In genomic region chr8:3567641-3568371, GRCm38 (mm10) we compare ENCODE assay signal across 8 mouse cellular contexts. TPM values are rescaled to one million over a fixed set of nuclear protein-coding genes. Genes with fewer than 3 reads are reported as not detected.
DNase-seq lines count a peak whose midpoint lies in the region; ATAC-seq lines count a peak whose summit lies in the region.

Gene C330021F23Rik, plus strand, starts transcription at chr8:3567990.

- H3K27ac ChIP-seq in embryonic facial prominence, embryonic 15.5 days (replicated peaks): no peak within 1 kb of the TSS
- peak within 1 kb of the TSS; percentile 65; the same call in 1 of the 2 replicates for H3K27ac ChIP-seq in intestine, embryonic 16.5 days (ENCODE audit: low read length)

- no peaks in the 10 kb centered on the region for H3K27me3 ChIP-seq in embryonic facial prominence, embryonic 15.5 days
- no peaks in the 10 kb centered on the region for H3K27me3 ChIP-seq in intestine, embryonic 16.5 days (replicated peaks; ENCODE audit: control insufficient read depth, insufficient read depth, low read length)

- DNase-seq in Muller cell, postnatal 12 days (ENCODE audit: inconsistent ontology term): peak; percentile 72
- peak; percentile 61 for DNase-seq in mesoderm, embryonic 11.5 days (ENCODE audit: low read depth, low spot score)
- DNase-seq in thymus, postnatal 25 days: no peak
- no peak for DNase-seq in layer of hippocampus, adult 11-12 months (ENCODE audit: low spot score)
- no peak for DNase-seq in adrenal gland, adult (ENCODE audit: inconsistent age in 2 of 2, low spot score in 1 of 2)
- no peak for DNase-seq in left cerebral cortex, postnatal 10 days (ENCODE audit: extremely low spot score in 1 of 2, low spot score in 2 of 2)

- no peak within 1 kb of the TSS for H3K4me3 ChIP-seq in embryonic facial prominence, embryonic 15.5 days (replicated peaks)
- H3K4me3 ChIP-seq in intestine, embryonic 16.5 days (ENCODE audit: low read length): peak within 1 kb of the TSS; percentile 40

- no peak for ATAC-seq in embryonic facial prominence, embryonic 15.5 days (ENCODE audit: insufficient number of reproducible peaks, low FRiP score, low TSS enrichment, low read depth)
- peak; percentile 88 for ATAC-seq in intestine, embryonic 16.5 days

- no peaks in the 10 kb centered on the region for H3K36me3 ChIP-seq in embryonic facial prominence, embryonic 15.5 days
- no peaks in the 10 kb centered on the region for H3K36me3 ChIP-seq in intestine, embryonic 16.5 days (ENCODE audit: control insufficient read depth, insufficient read depth, low read length)

- intact Hi-C loops in left cerebral cortex, postnatal 10 days (cut with DNase I): no loop called here

- no peak within 1 kb of the TSS for H3K9ac ChIP-seq in embryonic facial prominence, embryonic 15.5 days
- peak within 1 kb of the TSS; percentile 52 for H3K9ac ChIP-seq in intestine, embryonic 16.5 days (ENCODE audit: low read depth, low read length)

- H3K4me2 ChIP-seq in embryonic facial prominence, embryonic 15.5 days (replicated peaks): 0 out of 2 replicates have a peak within 1 kb of the TSS, but pooled peaks have one; percentile 10
- H3K4me2 ChIP-seq in intestine, embryonic 16.5 days (ENCODE audit: low read depth, low read length): peak within 1 kb of the TSS; percentile 49

- H3K9me3 ChIP-seq in embryonic facial prominence, embryonic 15.5 days (replicated peaks): no peaks in the 10 kb centered on the region
- no peaks in the 10 kb centered on the region for H3K9me3 ChIP-seq in intestine, embryonic 16.5 days (ENCODE audit: control insufficient read depth, low read length)

- no peaks in the 10 kb centered on the region for H3K4me1 ChIP-seq in embryonic facial prominence, embryonic 15.5 days
- no peaks in the 10 kb centered on the region for H3K4me1 ChIP-seq in intestine, embryonic 16.5 days (ENCODE audit: control insufficient read depth, insufficient read depth, low read length)

- 5% methylated on average over 12 of the region's 12 CpGs for WGBS in embryonic facial prominence, embryonic 15.5 days
- 4% methylated on average over 12 of the region's 12 CpGs for WGBS in intestine, embryonic 16.5 days

RNA-seq across cellular contexts. Expression of gene C330021F23Rik, which starts in this region (rescaled TPM):
- 0.51 and 0.53 TPM in 2 replicates for polyA plus RNA-seq in embryonic facial prominence, embryonic 15.5 days (2015; fragmentation: Nextera tagmentation; extraction: Ambion mirVana)
- 5.7 and 6.1 TPM in 2 replicates for polyA plus RNA-seq in intestine, embryonic 16.5 days (2015; fragmentation: Nextera tagmentation; extraction: Ambion mirVana)
- total RNA-seq in left cerebral cortex, postnatal 10 days (2021): not detected

Comparison
In these comparisons a context has a peak if more than half of its experiments do, and no peak if none do; other contexts are left out.
1. DNase-seq: peak in Muller cell, postnatal 12 days (single experiment) and mesoderm, embryonic 11.5 days (single experiment); none in thymus, postnatal 25 days (single experiment), layer of hippocampus, adult 11-12 months (single experiment), adrenal gland, adult (0 of 2) and left cerebral cortex, postnatal 10 days (0 of 2).